Mouse (Mus musculus) right cerebral cortex, adult 2 months (tissue): Measurements from ENCODE around the gene Vmn1r142.
"Not testable (repeated sequence)": the region's sequence is repeated elsewhere in the genome, so short reads cannot be mapped to it uniquely, and the experiment has no call there.

Source experiments
- DNase-seq, 2 experiments: peaks; one replicate each; pipeline ENCODE4 v3.0.0; 2021 to 2022; ENCODE audit warnings: low spot score in 2 of 2

The Vmn1r142 gene

DNA sequence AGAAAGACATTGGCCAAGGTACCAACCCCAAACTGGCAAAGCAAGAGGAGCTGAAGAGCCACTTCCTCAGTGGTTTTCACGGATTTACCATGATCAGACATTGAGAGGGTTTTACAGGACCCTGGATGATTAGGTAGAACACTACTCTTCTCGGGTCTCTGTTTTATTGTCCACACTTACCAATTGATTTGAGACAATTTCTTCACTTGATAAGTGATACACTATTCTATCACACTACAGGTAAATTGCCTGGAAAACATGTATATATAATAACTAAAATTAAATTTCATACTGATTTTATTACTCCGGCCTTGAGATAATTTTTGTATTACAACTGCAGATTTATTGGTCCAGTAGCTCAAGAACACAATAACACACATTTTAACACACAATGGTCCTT, at the start of gene Vmn1r142:
TSS of gene Vmn1r142 (minus strand) at position 101 of the 400 bp plus-strand sequence.
- not testable (repeated sequence) for DNase-seq

- DNase-seq = not testable (repeated sequence)
These were observed 37.3 kb upstream of the Vmn1r142 start, which contains the start of gene Gm8653 for GRCm38 (mm10) chr7:22201164-22201563. Gene Gm8653, minus strand, starts transcription at chr7:22201264.

- DNase-seq = not testable (repeated sequence)
These were observed 25.2 kb upstream of the Vmn1r142 start, which contains the start of gene Vmn1r143 for GRCm38 (mm10) chr7:22189077-22189476. Gene Vmn1r143, plus strand, starts transcription at chr7:22189377.

- DNase-seq = not testable (repeated sequence)
These were observed 29.2 kb downstream of the Vmn1r142 start, which contains the start of gene Gm10666 for GRCm38 (mm10) chr7:22134641-22135040. Gene Gm10666, minus strand, starts transcription at chr7:22134741.

DNA sequence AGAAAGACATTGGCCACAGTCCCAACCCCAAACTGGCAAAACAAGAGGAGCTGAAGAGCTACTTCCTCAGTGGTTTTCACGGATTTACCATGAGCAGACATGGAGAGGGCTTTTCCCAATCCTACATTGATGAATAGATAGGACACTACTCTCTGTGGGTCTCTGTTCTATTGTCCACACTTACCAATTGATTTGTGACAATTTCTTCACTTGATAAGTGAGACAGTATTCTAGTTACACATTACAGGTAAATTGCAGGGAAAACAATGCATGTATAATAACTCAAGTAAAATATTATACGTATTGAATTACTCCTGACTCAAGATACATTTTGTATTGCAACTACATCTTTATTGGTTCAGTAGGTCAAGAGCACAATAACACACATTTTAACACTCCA, 45.7 kb downstream of the Vmn1r142 start, which contains the start of gene Gm16451:
TSS of gene Gm16451 (minus strand) at position 101 of the 400 bp plus-strand sequence.
- DNase-seq = not testable (repeated sequence)
